Mouse (Mus musculus) megakaryocyte, embryonic 14.5 days (primary cell): ENCODE data around the gene Srgap3.

ENCODE experiments used
- FLI1 ChIP-seq: IDR thresholded peaks from 2 replicates; pipeline ENCODE4 v1.6.1; 2012; ENCODE audit warnings: low read length, inconsistent platforms, mixed read lengths
- GATA1 ChIP-seq: IDR thresholded peaks from 3 replicates; pipeline ENCODE4 v1.6.1; 2012; ENCODE audit warnings: mixed read lengths, low read length, inconsistent platforms, borderline replicate concordance

DNA sequence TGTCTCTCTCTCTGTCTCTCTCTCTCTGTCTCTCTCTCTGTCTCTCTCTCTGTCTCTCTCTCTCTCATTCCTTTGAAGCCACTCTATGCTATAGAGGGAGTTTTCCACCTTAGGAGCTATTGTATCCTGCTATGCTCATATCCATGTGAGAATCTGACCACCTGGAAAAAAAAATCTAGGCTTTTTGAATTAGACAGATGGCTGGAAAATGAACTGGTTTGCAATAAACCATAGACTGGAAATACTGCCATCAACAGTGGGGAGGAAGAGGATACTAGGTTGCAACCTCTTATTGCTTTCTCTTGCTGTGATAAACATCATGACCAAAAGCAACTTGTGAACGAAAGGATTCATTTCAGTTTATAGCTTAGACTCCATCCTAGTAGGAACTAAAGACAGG is 12.6 kb downstream of the Srgap3 start:
- no peak for TF ChIP-seq GATA1
- TF ChIP-seq FLI1: no peak
